Mouse (Mus musculus): ENCODE measurements around the gene Sun2.

Sun2 gene

DNA sequence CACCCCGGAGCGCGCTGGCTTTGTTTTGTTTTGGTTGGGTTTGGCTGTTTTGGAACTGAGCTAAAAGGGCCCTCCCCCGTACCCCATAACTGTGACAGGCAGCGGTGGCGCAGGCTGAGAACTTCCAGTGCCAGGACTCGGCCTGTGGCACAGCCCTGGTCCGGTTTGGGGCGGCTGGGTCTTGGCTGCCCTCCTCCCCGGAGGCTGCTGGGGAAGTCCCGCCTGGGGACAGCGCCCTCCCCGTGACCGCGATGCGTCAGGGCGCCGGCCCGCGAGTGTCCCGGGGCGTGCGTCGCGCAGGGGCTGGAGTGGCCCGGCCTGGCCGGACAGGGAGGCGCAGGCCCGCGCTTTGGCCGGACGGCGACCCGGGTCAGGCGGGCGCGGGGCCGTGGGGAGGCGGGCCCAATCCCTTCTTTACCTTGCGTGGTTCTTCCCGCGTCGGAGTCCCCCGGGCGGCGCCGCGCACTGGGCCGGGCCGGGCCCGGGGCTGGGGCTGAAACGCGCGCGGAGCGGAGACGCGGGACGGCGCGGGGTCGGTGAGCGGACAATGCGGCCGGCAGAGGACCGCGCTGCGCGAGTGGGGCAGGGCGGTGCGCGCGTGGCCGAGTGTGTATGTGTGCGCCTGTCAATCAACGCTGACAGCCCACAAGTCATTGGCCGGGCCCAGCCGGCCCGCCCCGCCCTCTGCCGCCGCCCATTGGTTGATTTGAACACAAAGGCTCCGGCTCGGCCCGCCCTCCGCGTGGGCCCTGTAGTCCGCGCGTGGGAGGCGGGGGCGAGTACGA, at the start of gene Sun2:
Sun2 (minus strand) TSS at position 616 of the 785 bp plus-strand sequence.
- peak; percentile 87 to 88 for DNase-seq

DNA sequence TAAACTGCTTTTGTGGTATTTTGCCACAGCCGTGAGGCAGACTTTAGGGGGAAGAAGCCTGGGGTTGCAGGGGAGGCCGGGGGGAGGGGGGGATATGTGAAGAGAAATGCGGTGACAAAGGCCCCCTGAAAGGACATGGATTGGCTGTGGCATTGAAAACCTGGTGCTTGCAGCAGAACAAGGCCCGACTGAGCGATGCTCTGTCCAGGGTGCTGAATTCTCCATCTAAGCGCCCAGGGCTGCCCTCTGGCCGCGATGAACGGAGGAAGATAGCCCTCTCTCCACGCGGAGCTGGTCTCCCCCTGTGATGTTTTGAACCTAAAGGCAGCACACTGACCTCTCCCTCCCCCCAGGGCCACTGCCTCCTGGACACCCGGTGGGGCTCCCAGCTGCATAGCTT, 49.2 kb upstream of the Sun2 start:
- peak in 1 of 2 experiments; percentile 56 for DNase-seq

GRCm38 (mm10) chr15:79790905-79791304, 48.6 kb upstream of the Sun2 start:
- no peak for DNase-seq

DNA sequence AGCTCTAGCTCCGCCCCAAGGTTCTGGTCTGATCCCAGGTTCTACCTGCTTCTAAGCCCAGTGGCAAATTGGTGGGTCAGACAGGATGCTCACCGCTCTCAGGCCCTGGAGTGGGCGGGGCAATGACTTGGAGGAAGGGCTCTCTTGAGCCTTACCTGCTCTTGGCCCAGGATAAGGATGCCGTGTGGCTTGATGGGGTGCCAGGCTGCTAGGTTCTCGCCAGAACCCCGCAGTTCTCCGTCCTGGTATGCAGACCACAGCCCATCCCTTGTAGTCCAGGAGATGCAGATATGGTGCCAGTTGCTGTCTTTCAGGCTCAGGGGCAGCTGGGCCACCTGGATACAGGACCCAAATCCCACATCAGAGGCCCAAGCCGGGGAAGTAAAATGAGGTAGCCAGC, 47.8 kb upstream of the Sun2 start:
- DNase-seq, result no peak

GRCm38 (mm10) chr15:79787815-79788214, 45.5 kb upstream of the Sun2 start:
- no peak for DNase-seq

DNA sequence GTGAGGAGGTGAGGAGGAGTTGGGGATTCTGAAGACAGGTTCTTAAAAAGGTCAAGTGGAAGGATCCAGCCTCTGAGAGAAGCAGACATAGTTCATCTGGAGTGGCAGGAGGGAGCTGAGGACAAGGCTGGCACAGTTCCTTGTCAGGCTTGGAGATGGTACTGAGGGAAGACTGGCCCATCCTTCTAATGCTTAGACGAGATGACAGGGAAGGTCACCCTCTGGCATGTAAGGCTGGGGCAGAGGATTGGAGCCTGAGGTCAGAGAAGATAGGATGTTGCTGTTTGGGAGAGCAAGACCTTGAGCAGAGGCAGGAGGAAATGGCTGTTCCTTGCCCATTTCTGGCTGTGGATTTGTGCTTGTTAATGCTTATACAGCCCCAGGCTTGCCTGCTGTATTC, 42.7 kb upstream of the Sun2 start:
- DNase-seq, result no peak

DNA sequence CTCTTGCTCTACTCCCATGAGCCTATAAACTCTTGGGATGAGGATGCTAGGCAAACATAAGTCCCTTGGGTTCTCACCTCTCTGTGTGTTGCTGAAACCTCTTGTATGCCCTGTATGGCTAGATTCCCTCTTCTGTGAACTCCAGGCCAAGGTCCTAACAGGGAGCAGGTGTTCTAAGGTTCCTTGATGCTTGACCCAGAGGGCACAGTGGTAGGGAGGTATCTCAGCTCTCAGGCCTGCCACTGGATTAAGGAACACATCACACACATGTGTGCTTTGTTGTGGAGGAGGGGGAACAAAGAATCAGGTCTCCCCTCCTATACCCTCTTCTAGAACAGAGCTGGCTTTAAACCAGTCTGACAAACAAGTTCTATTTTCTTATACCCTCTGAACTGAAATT, 35.4 kb upstream of the Sun2 start, which contains the start of gene Dnal4:
Dnal4 (minus strand) TSS at position 101 of the 400 bp plus-strand sequence.
- no peak for DNase-seq

GRCm38 (mm10) chr15:79775662-79776061, 33.3 kb upstream of the Sun2 start:
- DNase-seq, result no peak

DNA sequence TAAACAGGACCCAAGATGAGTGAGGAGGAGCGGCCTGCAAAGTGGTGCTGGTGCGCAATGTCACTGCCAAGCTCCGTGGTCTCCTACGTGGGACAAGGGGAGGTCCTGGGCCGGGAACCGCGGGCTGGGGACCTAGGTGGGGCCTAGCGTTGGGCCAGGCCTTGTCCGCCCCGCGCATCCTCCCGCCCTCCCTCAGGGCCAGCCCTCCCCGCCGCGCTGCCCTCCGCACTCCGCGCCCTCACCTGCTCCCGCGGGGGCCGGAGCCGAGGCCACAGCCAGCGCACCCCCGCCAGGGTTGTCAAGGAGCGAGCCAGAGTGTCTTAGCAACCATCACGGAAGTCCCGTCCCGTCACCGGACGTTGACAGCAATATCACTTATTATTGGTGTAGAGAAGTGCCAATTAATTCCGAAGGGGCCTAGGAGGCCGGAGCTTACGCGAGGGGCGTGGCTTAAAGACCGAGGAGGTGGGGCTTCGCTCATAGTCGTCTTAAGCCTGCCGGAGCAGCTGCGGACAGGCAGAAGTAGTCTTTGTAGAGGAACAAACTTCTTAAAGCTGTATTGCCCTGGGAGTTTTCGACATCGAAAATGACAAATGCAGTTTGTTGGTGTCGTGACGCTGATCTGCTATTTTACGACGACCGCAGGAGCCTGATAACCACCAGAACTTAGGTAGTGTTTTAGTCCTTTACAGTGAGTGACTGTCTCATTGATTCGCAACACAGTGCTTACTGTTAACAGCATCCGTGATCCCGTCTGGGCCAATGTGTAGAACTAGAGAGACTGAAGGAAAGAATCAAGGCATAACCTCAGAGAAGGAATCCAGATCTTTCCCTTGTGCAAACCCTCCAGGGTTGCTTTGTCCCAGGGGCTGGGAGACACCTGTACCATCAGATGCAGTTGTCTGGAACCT, 32.0 kb upstream of the Sun2 start:
- peak; percentile 98 for DNase-seq

DNA sequence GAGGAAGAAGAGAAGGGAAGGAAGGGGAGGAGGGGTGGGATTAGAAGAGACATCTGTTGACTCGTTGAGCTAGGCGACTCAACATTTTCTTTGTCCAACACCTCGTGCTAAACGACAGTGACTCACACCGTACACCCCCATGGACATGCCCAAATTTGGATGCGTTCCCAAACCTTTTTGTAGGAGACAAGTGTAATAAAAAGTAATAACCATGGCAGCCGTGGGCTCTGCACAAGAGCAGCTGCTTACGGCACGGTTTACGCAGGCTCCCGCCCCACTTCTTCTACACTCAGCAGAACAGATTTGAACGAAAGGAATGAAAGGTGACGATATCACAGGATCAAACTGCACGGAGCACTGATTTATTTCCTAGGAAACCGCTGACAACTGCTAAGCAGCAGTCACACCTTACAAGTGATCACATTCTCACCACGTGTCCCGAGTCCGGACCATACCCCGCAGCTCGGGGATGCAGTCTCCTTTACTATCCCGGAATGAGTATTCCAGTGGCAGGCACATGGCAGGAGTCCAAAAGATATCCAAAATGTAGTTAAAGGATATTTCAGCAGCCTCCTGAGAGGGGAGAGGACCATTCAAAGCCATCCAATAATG, 28.4 kb upstream of the Sun2 start:
- DNase-seq, result no peak

DNA sequence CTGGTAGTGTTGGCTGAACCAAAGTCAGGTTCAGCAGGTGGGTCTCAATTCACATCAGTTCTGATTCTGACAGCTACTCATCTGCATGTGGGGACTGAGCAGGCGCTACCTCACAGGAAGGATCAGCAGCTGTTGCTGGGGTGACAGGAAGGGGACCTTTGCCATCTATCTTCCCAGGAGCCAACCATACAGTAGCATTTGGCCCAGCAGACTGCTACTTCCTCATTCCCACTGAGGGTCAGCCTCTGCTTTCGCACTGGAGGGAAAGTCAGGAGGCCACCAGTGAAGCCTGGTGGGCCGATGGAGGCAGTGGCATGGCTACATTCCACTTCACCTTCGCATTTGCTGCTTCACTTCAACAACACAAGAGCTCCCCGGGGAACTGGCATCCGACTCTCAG, 26.0 kb upstream of the Sun2 start:
- no peak for DNase-seq

DNA sequence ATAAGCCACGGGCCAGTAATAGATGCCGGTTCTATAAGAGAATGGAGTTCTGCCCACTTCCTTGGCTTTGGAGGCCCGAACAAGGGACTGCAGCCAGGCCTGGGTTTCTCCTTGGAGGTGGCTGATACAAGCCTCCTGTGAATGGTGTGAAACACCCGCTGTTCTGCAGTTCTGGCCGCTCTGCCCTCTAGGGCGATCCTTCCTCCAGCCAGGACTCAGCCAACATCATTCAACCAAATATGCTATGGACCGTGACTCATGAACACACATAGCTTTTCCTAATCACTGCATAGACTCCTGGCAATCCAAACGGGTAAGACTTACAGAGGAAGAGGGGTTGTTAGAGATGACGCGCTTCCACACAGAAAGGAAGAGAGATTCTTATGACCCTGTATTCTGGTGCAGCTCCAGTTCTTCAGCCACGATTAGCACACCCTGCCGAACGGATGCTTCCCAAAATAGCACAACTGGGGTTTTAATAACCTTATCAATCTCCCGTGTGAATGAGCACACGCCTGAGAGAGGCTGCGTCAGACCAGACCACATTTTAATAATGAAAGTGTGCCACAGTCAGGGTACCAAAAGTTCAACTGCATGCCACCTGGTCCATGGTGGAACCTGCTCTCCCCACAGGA, 25.1 kb upstream of the Sun2 start:
- no peak for DNase-seq

DNA sequence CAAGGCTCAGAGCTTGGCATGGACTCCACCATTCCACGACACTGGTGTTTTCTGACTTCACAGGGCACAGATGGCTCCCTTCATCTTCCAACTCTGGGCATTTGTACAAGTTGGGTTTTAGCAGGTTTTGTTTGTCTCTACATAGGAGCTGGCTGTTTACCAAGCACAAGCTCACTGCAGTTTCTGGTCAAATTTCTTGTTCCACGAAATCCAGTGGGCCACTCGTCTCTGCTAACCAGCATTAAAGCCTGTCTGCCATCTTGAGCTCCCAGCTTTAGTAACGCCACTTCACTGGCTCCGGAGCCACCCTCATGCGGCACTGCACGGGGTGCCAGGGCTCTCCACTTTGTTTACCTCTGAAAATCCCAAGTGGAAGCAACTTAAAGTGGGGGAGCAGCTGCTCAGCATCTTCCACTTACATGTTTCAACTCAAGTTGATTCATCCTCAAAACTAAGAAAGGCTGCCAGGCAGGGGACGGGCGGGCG, 24.3 kb upstream of the Sun2 start:
- DNase-seq, result no peak

GRCm38 (mm10) chr15:79766168-79766567, 23.8 kb upstream of the Sun2 start:
- no peak for DNase-seq

DNA sequence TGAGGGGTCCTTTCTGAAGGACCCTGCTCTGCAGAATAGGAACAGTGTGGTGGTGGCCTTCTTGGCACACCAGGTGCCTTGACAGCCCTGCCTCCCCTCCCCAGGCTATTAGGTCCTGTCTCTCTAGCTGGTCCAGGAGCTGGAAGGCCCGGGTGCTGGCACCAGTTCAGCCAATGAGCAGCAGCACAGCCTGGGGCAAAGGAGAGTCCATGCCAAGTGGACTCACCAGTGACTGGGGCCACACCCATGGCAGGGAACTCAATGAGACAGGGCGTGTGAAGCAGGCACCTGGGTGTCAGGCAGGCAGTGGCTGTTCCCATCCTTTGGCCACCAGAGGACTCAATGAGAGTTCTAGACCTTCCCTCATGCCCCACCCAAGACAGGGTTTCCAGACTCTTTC, 23.0 kb upstream of the Sun2 start:
- DNase-seq, result peak; percentile 79

GRCm38 (mm10) chr15:79764539-79765267, 22.4 kb upstream of the Sun2 start:
- DNase-seq, result no peak

GRCm38 (mm10) chr15:79763601-79764246, 21.4 kb upstream of the Sun2 start:
- DNase-seq, result no peak

DNA sequence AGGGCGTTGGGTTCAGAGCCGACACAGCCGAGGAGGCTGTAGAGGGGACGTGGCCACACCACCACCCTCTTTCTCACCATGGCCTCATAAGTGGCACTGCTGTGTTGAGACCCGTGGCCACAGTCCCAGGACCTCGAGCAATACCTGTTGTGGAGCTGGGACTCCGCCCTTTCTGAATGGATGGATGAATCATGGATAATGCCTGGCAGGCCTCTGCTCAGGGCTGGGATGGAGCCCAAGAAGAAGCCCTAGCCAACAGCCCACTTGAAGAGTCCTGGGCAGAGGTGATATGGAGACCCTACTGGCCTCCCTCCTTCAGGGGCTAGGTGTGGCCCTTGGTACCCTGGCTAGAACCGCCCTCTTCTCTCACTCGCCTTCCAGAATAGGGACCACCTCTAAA, 20.7 kb upstream of the Sun2 start:
- DNase-seq, result no peak

- DNase-seq, result no peak
Measured at GRCm38 (mm10) chr15:79760956-79761355, 18.6 kb upstream of the Sun2 start.

GRCm38 (mm10) chr15:79757118-79757517, 14.8 kb upstream of the Sun2 start:
- DNase-seq, result no peak

- no peak for DNase-seq
Measured at GRCm38 (mm10) chr15:79755977-79756625, 13.8 kb upstream of the Sun2 start.
